Mouse (Mus musculus) testis, adult 2 months (tissue): ENCODE results near the gene Uxt. TPM values are rescaled to one million over a fixed set of nuclear protein-coding genes. Genes with fewer than 3 reads are reported as not detected.

Experiments used
- H3K27ac ChIP-seq: fragments of 200-500 bp; 2 replicates; pipeline ENCODE4 v1.5.1; 2012; ENCODE audit warnings: low read depth, low read length; ENCODE audit not compliant: control insufficient read depth, insufficient read depth
- H3K27me3 ChIP-seq: fragments of 200-500 bp; 2 replicates; pipeline ENCODE4 v1.6.1; 2012; ENCODE audit warnings: mild to moderate bottlenecking, low read length, moderate library complexity; ENCODE audit not compliant: control insufficient read depth, insufficient read depth
- H3K36me3 ChIP-seq: fragments of 200-500 bp; 2 replicates; pipeline ENCODE4 v1.6.1; 2012; ENCODE audit warnings: mild to moderate bottlenecking, low read length; ENCODE audit not compliant: control insufficient read depth, insufficient read depth
- H3K4me1 ChIP-seq: fragments of 200-500 bp; 2 replicates; pipeline ENCODE4 v1.6.1; 2012; ENCODE audit warnings: low read length; ENCODE audit not compliant: control insufficient read depth, insufficient read depth
- H3K4me3 ChIP-seq: fragments of 200-500 bp; 2 replicates; pipeline ENCODE4 v1.5.1; 2012; ENCODE audit warnings: low read depth, mild to moderate bottlenecking, low read length, moderate library complexity, mixed read lengths; ENCODE audit not compliant: control insufficient read depth
- CTCF ChIP-seq: fragments of 200-500 bp; IDR thresholded peaks from 2 replicates; pipeline ENCODE4 v1.5.1; 2012; ENCODE audit warnings: low read depth, mild to moderate bottlenecking, inconsistent platforms, low read length, moderate library complexity; ENCODE audit not compliant: control insufficient read depth, insufficient read depth, insufficient replicate concordance
- POLR2A ChIP-seq: fragments of 200-500 bp; IDR thresholded peaks from 2 replicates; pipeline ENCODE4 v1.6.1; 2012; ENCODE audit warnings: low read depth, mild to moderate bottlenecking, inconsistent platforms, low read length, moderate library complexity; ENCODE audit not compliant: control insufficient read depth
- polyA plus RNA-seq: library from polyadenylated mRNA; depleted of rRNA; stranded (reverse); fragments of >200 nt; gene quantifications from 2 replicates; pipeline ENCODE4 v1.2.3, GENCODE M21; 2012; rRNA removed

Uxt gene
- polyA plus RNA-seq, 1 experiment, result 5.9 TPM

DNA sequence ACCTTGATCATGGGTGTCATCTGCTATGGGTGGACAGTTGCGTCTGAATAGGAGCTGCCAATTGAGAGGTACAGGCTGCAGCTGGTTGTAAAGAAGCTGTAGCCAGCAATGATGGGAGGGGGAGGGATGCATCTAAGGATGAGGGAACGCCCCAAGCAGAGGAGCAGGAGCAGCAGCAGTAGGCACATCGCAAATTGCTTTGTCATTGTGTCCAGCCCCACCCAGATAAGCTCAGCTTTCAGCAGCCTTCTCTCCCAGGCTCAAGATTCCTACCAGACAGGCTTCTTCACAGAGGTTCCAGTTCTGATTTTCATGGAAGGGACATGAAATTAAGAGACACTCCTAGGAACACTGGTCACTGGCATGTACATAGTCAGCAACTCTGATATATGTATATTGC lies 51.7 kb downstream of the Uxt start:
- Histone ChIP-seq H3K36me3 (no peaks in the 10 kb centered on the region), H3K4me3 (no peak overlapping the region), H3K27me3 (no peaks in the 10 kb centered on the region), H3K4me1 (no peaks in the 10 kb centered on the region), H3K27ac (no peak overlapping the region)
- TF ChIP-seq CTCF (no peak), POLR2A (no peak)

Other genes starting within 250 kb of the Uxt start
- 25.5 and 29.4 TPM in 2 replicates for gene Araf, start 164.2 kb downstream of the Uxt start, polyA plus RNA-seq
- 2.4 and 3.4 TPM in 2 replicates for gene Timp1, start 91.9 kb downstream of the Uxt start, polyA plus RNA-seq
- 0.16 TPM in 2 replicates for gene Syn1, start 41.0 kb downstream of the Uxt start, polyA plus RNA-seq
- 1.0 and 1.8 TPM in 2 replicates for gene Cfp, start 30.5 kb downstream of the Uxt start, polyA plus RNA-seq
- 1.8 and 1.9 TPM in 2 replicates for gene Elk1, start 11.4 kb downstream of the Uxt start, polyA plus RNA-seq
- gene Zfp182, start 100.3 kb upstream of the Uxt start, polyA plus RNA-seq, result 0.30 and 0.31 TPM in 2 replicates
- gene Spaca5, start 106.4 kb upstream of the Uxt start, polyA plus RNA-seq, result 40.9 and 62.3 TPM in 2 replicates
- 0.05 and 0.09 TPM in 2 replicates for gene Zfp300, start 127.5 kb upstream of the Uxt start, polyA plus RNA-seq
- 0.60 and 1.8 TPM in 2 replicates for gene Ssxa1, start 153.8 kb upstream of the Uxt start, polyA plus RNA-seq
- gene Gm21876, start 213.6 kb upstream of the Uxt start, polyA plus RNA-seq, result 1.1 and 1.4 TPM in 2 replicates